Mouse (Mus musculus): Measurements from ENCODE around the gene Sspn.

GRCm38 (mm10) chr6:145885069-145885468, 46.4 kb upstream of the Sspn start:
- TF ChIP-seq EP300 (IDR thresholded peaks at IDR 0.05; ENCODE audit: low read depth in 1 of 2, low read length in 2 of 2) = no peak
- no peak for TF ChIP-seq USF1 (IDR thresholded peaks at IDR 0.05; ENCODE audit: low read depth, low read length)
- TF ChIP-seq TAL1 (IDR thresholded peaks at IDR 0.05; ENCODE audit: low read length) = no peak
- no peak for TF ChIP-seq HCFC1 (IDR thresholded peaks at IDR 0.05; ENCODE audit: low read depth, low read length)
- TF ChIP-seq GABPA (IDR thresholded peaks at IDR 0.05; ENCODE audit: low read depth, low read length) = no peak
- no peak for TF ChIP-seq ELF1 (IDR thresholded peaks at IDR 0.05; ENCODE audit: low read depth, low read length)
- no peak for TF ChIP-seq POLR2AphosphoS5 (IDR thresholded peaks at IDR 0.05; ENCODE audit: borderline replicate concordance, low read depth, low read length)
- no peak for TF ChIP-seq CTCF (IDR thresholded peaks at IDR 0.05 in 2 of 3, conservative IDR thresholded peaks at IDR 0.05 in 1 of 3; ENCODE audit: control insufficient read depth in 1 of 3, insufficient read depth in 1 of 3, low read depth in 2 of 3, low read length in 3 of 3, poor library complexity in 1 of 3, severe bottlenecking in 1 of 3)
- no peak for TF ChIP-seq NRF1 (IDR thresholded peaks at IDR 0.05; ENCODE audit: insufficient read depth, low read depth, low read length, poor library complexity, severe bottlenecking)
- no peak for TF ChIP-seq MEF2A (IDR thresholded peaks at IDR 0.05; ENCODE audit: extremely low read depth, insufficient replicate concordance, low read depth, low read length, poor library complexity, severe bottlenecking)
- no peak for TF ChIP-seq SMC3 (IDR thresholded peaks at IDR 0.05; ENCODE audit: low read depth, low read length)
- no peak for TF ChIP-seq GATA1 (IDR thresholded peaks at IDR 0.05; ENCODE audit: low read depth, low read length)
- TF ChIP-seq ZC3H11A (IDR thresholded peaks at IDR 0.05; ENCODE audit: low read depth, low read length) = no peak
- no peak for TF ChIP-seq MAFK (IDR thresholded peaks at IDR 0.05; ENCODE audit: borderline replicate concordance, low read depth, low read length)

Measured in MEL (cell line).